Mouse (Mus musculus) embryonic facial prominence, embryonic 15.5 days (tissue): ENCODE measurements around the gene Car6. TPM values are rescaled to one million over a fixed set of nuclear protein-coding genes. Genes with fewer than 3 reads are reported as not detected.

Experiments used
- ATAC-seq: fragments of 200-750 bp; cut with Nextera tagmentation; 2 replicates; pipeline ENCODE4 v1.8.0; 2017; ENCODE audit warnings: low read depth, moderate TSS enrichment; ENCODE audit not compliant: insufficient number of reproducible peaks, low FRiP score, low TSS enrichment
- H3K27ac ChIP-seq: fragments of 300-500 bp; sonication (generic); replicated peaks from 2 replicates; pipeline ENCODE4 v1.5.1; 2015; ENCODE audit warnings: mild to moderate bottlenecking, inconsistent platforms
- H3K27me3 ChIP-seq: fragments of 300-500 bp; sonication (generic); 2 replicates; pipeline ENCODE4 v1.6.1; 2015; ENCODE audit warnings: inconsistent platforms
- H3K36me3 ChIP-seq: fragments of 300-500 bp; sonication (generic); 2 replicates; pipeline ENCODE4 v1.6.1; 2015; ENCODE audit warnings: mild to moderate bottlenecking, inconsistent platforms
- H3K4me1 ChIP-seq: fragments of 300-500 bp; sonication (generic); 2 replicates; pipeline ENCODE4 v1.6.1; 2015; ENCODE audit warnings: inconsistent platforms
- H3K4me2 ChIP-seq: fragments of 300-500 bp; sonication (generic); replicated peaks from 2 replicates; pipeline ENCODE4 v1.6.1; 2015; ENCODE audit warnings: mild to moderate bottlenecking, inconsistent platforms
- H3K4me3 ChIP-seq: fragments of 300-500 bp; sonication (generic); replicated peaks from 2 replicates; pipeline ENCODE4 v1.5.1; 2015; ENCODE audit warnings: mild to moderate bottlenecking, inconsistent platforms
- H3K9ac ChIP-seq: fragments of 300-500 bp; sonication (generic); 2 replicates; pipeline ENCODE4 v1.6.1; 2015; ENCODE audit warnings: inconsistent platforms
- H3K9me3 ChIP-seq: fragments of 300-500 bp; sonication (generic); replicated peaks from 2 replicates; pipeline ENCODE4 v1.6.1; 2016; ENCODE audit warnings: inconsistent platforms
- WGBS: fragments of 180-500 bp; shearing (Covaris S2); methylation state at CpG from one replicate; pipeline ENCODE4 v1.1.7; 2015; 5-methylcytosine and 5-hydroxymethylcytosine counted together
- polyA plus RNA-seq: library from polyadenylated mRNA; unstranded; fragments of >200 nt; fragmentation: Nextera tagmentation; extraction: Ambion mirVana; gene quantifications from 2 replicates; pipeline ENCODE4 v1.2.1, GENCODE M21; 2015

Car6 gene
- polyA plus RNA-seq, 1 experiment from 2014 or later, result 0.37 TPM

DNA sequence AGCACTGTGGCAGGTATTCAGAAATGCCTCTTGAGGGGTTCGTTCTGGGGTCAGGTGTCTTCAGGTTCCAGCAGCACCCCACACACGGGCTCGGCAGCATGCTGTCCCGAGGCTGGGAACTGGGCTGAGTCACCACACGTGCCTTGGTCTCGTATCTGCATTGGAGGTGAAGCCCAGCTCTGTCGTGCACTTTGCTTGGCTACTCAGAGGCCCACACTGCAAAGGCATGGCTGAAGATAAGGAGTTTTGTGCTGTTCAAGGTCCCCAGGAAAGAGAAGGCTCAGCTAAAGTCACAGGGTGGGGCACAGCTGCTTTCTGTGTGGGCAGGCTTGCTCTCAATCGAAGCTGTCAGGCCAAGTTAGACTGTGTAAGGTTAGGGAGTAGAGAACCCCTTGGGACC is 48.6 kb downstream of the Car6 start:
- H3K36me3 ChIP-seq, result no peaks in the 10 kb centered on the region
- 0 out of 2 replicates have a peak, but pooled peaks cover 3% of the 10 kb centered on the region for H3K9me3 ChIP-seq
- WGBS, result 71% methylated on average over 8 of the region's 8 CpGs
- no peak overlapping the region for H3K4me3 ChIP-seq
- no peaks in the 10 kb centered on the region for H3K27me3 ChIP-seq
- no peak overlapping the region for H3K27ac ChIP-seq
- ATAC-seq, result no peak
- no peak overlapping the region for H3K9ac ChIP-seq
- H3K4me2 ChIP-seq, result no peak overlapping the region
- H3K4me1 ChIP-seq, result no peaks in the 10 kb centered on the region

DNA sequence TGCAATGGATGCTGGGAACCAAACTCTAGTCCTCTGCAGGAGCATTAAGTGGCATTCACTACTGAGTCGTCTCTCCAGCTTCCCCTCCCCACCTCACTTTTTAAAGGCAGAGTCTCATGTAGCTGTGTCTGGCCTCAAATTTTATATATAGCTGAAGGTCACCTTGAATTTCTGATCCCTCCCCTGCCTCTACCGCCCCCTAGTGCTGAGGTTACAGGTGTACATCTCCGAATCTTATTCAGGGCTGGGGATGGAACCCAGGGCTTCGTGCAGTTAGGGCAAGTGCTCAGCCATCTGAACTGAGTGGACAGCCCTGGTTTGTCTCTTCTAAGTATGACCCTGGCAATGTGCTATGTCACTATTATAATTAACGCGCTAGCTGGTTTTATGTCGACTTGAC is 50.1 kb downstream of the Car6 start:
- H3K4me2 ChIP-seq, result no peak overlapping the region
- H3K36me3 ChIP-seq, result no peaks in the 10 kb centered on the region
- WGBS, result 76% methylated on average over 7 of the region's 7 CpGs

DNA sequence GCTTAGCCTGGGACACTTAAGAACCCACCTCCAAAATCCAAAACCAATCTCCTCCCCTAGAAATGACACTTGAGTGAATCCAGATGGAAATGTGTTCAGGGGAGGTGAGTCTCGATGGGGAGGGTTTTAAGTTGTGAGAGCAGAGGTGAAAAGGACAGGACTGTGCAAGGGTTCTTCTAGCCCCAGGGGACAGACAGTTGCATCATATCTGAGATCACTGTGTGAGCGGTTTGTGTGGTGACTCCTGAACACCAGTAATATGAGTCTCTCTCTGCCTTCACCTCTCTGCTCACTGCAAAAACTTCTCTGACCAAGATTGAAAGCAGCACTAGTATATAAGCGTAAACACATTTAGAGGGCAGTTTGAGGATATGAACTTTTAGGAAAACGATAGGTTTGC is 54.8 kb downstream of the Car6 start:
- Histone ChIP-seq H3K9me3 (0 out of 2 replicates have a peak, but pooled peaks cover 3% of the 10 kb centered on the region), H3K27ac (no peak overlapping the region), H3K9ac (no peak overlapping the region), H3K36me3 (no peaks in the 10 kb centered on the region), H3K4me2 (no peak overlapping the region), H3K27me3 (no peaks in the 10 kb centered on the region), H3K4me1 (no peaks in the 10 kb centered on the region; the same call in 1 of the 2 replicates), H3K4me3 (no peak overlapping the region)
- no peak for ATAC-seq
- 51% methylated on average over 4 of the region's 4 CpGs for WGBS

More for the DNA sequence above, 50.1 kb downstream of the Car6 start:
- no peak overlapping the region for H3K27ac ChIP-seq
- no peak for ATAC-seq
- no peaks in the 10 kb centered on the region for H3K27me3 ChIP-seq
- H3K9ac ChIP-seq, result no peak overlapping the region
- H3K4me1 ChIP-seq, result no peaks in the 10 kb centered on the region
- H3K4me3 ChIP-seq, result no peak overlapping the region
- H3K9me3 ChIP-seq, result 0 out of 2 replicates have a peak, but pooled peaks cover 3% of the 10 kb centered on the region

DNA sequence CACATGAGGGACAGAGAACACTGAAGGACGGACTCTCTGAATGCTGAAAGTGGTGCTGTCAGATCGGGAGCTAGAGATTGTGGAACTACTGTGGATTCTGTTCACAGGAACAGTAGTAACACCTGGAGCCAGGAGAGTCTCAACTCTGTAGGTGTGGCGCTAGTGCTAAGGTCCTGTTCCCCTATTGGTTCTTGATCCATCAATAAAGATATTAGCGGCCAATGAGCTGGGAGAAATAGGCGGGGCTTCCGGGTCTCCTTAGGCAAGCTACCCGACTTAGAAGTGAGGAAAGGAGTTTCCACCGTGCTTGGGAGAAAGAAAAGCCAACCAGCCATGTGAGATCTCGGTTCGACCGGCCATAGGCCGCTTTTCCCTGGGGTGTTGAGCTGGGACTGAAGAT is 56.9 kb downstream of the Car6 start:
- H3K4me2 ChIP-seq, result no peak overlapping the region

DNA sequence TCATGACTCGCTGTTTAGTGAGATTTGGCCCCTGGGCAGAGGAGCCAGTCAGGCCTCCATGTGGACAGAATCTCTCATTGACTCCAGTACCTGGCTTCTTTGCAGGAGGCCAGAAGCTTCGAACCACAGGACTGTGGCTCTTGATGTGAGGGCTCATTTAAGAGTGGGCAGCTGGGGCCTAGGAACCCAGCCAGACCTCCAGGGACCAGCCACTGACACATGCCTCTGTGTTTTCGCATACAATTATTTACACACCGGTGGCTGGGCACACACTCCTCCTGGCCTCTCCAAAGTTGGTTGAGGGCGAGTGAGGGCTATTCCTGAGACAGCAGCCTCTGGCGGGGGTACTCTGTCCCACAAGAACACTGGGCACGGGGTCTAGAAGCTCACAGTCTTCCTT is 60.8 kb downstream of the Car6 start:
- Histone ChIP-seq H3K36me3 (no peaks in the 10 kb centered on the region), H3K4me1 (peaks cover 14% of the 10 kb centered on the region), H3K27ac (no peak overlapping the region), H3K9me3 (no peaks in the 10 kb centered on the region), H3K27me3 (no peaks in the 10 kb centered on the region), H3K4me3 (no peak overlapping the region), H3K4me2 (no peak overlapping the region), H3K9ac (no peak overlapping the region)
- 72% methylated on average over 7 of the region's 7 CpGs for WGBS
- no peak for ATAC-seq

More for the DNA sequence above, 56.9 kb downstream of the Car6 start:
- Histone ChIP-seq H3K4me3 (no peak overlapping the region), H3K36me3 (no peaks in the 10 kb centered on the region), H3K4me1 (no peaks in the 10 kb centered on the region; the same call in 1 of the 2 replicates), H3K27ac (no peak overlapping the region), H3K9ac (no peak overlapping the region), H3K9me3 (0 out of 2 replicates have a peak, but pooled peaks cover 3% of the 10 kb centered on the region), H3K27me3 (no peaks in the 10 kb centered on the region)
- 24% methylated on average over 12 of the region's 12 CpGs for WGBS
- ATAC-seq, result no peak

- Histone ChIP-seq H3K4me1 (peaks cover 14% of the 10 kb centered on the region), H3K36me3 (no peaks in the 10 kb centered on the region), H3K27me3 (no peaks in the 10 kb centered on the region), H3K4me3 (no peak overlapping the region), H3K27ac (no peak overlapping the region), H3K9me3 (no peaks in the 10 kb centered on the region), H3K4me2 (no peak overlapping the region), H3K9ac (no peak overlapping the region)
- WGBS, result 58% methylated on average over 13 of the region's 13 CpGs
- no peak for ATAC-seq
Observed at GRCm38 (mm10) chr4:150139090-150139489, 62.0 kb downstream of the Car6 start.

DNA sequence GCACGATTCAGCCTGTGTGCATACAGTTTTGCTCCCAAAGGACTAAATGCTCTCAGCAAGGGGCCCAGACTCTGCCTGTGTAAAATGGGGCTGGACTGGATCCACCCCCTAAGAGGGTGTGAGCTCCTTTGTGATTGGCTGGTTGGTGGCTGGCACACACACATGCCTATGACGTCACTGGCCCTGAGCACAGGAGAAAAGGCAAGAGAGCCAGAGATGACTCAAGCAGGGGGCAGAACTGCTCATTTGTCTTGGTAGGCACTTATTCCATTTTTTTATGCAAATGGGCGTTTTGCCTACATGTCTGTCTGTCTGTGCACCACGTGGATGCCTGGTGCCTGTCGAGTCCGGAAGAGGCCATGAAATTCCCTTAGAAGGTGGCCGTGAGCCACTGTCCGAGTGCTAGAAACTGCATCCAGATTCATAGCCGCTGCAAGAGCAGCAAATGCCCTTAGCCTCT is 63.0 kb downstream of the Car6 start:
- Histone ChIP-seq H3K4me2 (peak overlapping the region; percentile 42), H3K27ac (no peak overlapping the region), H3K9ac (no peak overlapping the region), H3K4me1 (peaks cover 15% of the 10 kb centered on the region), H3K9me3 (no peaks in the 10 kb centered on the region), H3K36me3 (no peaks in the 10 kb centered on the region), H3K27me3 (no peaks in the 10 kb centered on the region), H3K4me3 (peak overlapping the region; percentile 21)
- 14% methylated on average over 9 of the region's 9 CpGs for WGBS
- ATAC-seq, result peak; percentile 62; the same call in 1 of the 2 replicates

DNA sequence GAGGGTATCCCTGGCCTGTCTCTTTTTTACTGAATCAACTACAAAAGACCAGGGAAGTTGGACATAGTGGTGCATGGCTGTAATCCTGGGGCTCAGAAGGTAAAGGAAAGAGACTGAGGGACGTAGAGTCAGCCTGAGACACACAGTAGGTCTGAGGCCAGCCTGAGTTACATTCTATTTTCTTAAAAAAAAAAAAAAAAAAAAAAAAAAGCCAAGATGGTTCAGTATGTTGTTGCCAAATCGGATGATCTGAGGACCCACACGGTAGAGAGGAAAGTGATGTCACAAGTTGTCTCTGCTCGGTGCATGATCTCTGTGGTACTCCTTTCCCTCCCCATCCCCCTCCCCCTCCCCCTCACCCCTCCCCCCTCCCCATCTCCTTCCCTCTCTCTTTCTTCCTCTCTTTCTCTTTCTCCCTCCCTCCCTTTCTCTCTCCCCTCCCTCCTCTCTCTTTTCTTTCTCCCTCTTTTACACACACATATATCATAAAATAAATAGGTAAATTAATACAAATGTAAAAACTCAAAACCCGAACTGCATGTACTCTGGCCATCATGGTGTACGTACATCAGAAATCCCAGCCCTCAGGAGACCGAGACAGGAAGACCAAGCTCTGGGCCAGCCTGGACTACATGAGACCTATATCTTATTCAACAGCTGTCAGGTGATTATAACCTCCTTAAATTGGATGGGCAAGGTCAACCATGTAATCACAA is 63.6 kb downstream of the Car6 start:
- Histone ChIP-seq H3K9me3 (no peaks in the 10 kb centered on the region), H3K4me1 (peaks cover 21% of the 10 kb centered on the region), H3K4me3 (no peak overlapping the region), H3K27ac (no peak overlapping the region), H3K4me2 (peak overlapping the region; percentile 42; the same call in 1 of the 2 replicates), H3K27me3 (no peaks in the 10 kb centered on the region), H3K36me3 (no peaks in the 10 kb centered on the region), H3K9ac (no peak overlapping the region)
- WGBS, result 82% methylated on average over 7 of the region's 7 CpGs
- ATAC-seq, result no peak

Other genes starting within 250 kb of the Car6 start
- 17.5 and 18.2 TPM in 2 replicates for gene Spsb1, start 246.3 kb downstream of the Car6 start, polyA plus RNA-seq
- gene H6pd, start 192.3 kb downstream of the Car6 start, polyA plus RNA-seq, result 12.1 and 12.2 TPM in 2 replicates
- gene Gpr157, start 114.0 kb downstream of the Car6 start, polyA plus RNA-seq, result 1.5 and 1.7 TPM in 2 replicates
- 1.7 and 2.2 TPM in 2 replicates for gene Slc2a5, start 82.0 kb downstream of the Car6 start, polyA plus RNA-seq
- gene Slc2a7, start 52.4 kb downstream of the Car6 start, polyA plus RNA-seq, result not detected in 2 replicates
- gene Eno1, start 35.4 kb upstream of the Car6 start, polyA plus RNA-seq, result 1,331 and 1,435 TPM in 2 replicates
- gene Rere, start 80.3 kb upstream of the Car6 start, polyA plus RNA-seq, result 26.5 and 27.2 TPM in 2 replicates